In genomic region chr4:106847591-106848289, GRCm38 (mm10) we compare ENCODE assay signal across 8 mouse cellular contexts. TPM values are rescaled to one million over a fixed set of nuclear protein-coding genes. Genes with fewer than 3 reads are reported as not detected.
DNase-seq lines count a peak whose midpoint lies in the region; ATAC-seq and TF ChIP-seq lines count a peak whose summit lies in the region.

No protein-coding gene starts in this region.

- intact Hi-C loops in gastrocnemius, adult 2 months (cut with DNase I): no loop called here

- H3K9me3 ChIP-seq in hindbrain, postnatal 0 days (ENCODE audit: low read length): no peaks in the 10 kb centered on the region
- H3K9me3 ChIP-seq in liver, embryonic 14.5 days (ENCODE audit: control insufficient read depth, low read length): no peaks in the 10 kb centered on the region

- 25% methylated on average over 9 of the region's 9 CpGs for WGBS in hindbrain, postnatal 0 days
- 24% methylated on average over 9 of the region's 9 CpGs for WGBS in liver, embryonic 14.5 days (ENCODE audit: insufficient replicate concordance)

- H3K27me3 ChIP-seq in hindbrain, postnatal 0 days (ENCODE audit: insufficient read depth, low read length): no peaks in the 10 kb centered on the region
- H3K27me3 ChIP-seq in liver, embryonic 14.5 days (ENCODE audit: control insufficient read depth, insufficient read depth, low read length): no peaks in the 10 kb centered on the region

- H3K36me3 ChIP-seq in hindbrain, postnatal 0 days (ENCODE audit: insufficient read depth, low read length): no peaks in the 10 kb centered on the region
- no peaks in the 10 kb centered on the region for H3K36me3 ChIP-seq in liver, embryonic 14.5 days (replicated peaks; ENCODE audit: control insufficient read depth, insufficient read depth, low read depth)

- H3K27ac ChIP-seq in gastrocnemius, adult 2 months: peak overlapping the region; percentile 84
- H3K27ac ChIP-seq in hindbrain, postnatal 0 days: peak overlapping the region; percentile 56; the same call in 1 of the 2 replicates
- H3K27ac ChIP-seq in liver, embryonic 14.5 days: no peak overlapping the region

- H3K4me3 ChIP-seq in gastrocnemius, adult 2 months: peak overlapping the region; percentile 48
- no peak overlapping the region for H3K4me3 ChIP-seq in hindbrain, postnatal 0 days (ENCODE audit: low read length)
- H3K4me3 ChIP-seq in liver, embryonic 14.5 days (ENCODE audit: insufficient read depth in 1 of 2, low read depth in 2 of 2, low read length in 2 of 2): no peak overlapping the region

- H3K4me2 ChIP-seq in hindbrain, postnatal 0 days (ENCODE audit: low read depth, low read length): peak overlapping the region; percentile 24
- H3K4me2 ChIP-seq in liver, embryonic 14.5 days (ENCODE audit: low read depth): no peak overlapping the region; the same call in 1 of the 2 replicates

- peak; percentile 86 for DNase-seq in 3134 (ENCODE audit: extremely low read depth, insufficient read length, low spot score)
- peak; percentile 97 for DNase-seq in R1 (ENCODE audit: low read depth, low spot score)
- peak; percentile 84 for DNase-seq in gastrocnemius, adult 2 months
- DNase-seq in hindbrain, postnatal 0 days (ENCODE audit: low spot score): peak; percentile 49
- DNase-seq in liver, embryonic 14.5 days (ENCODE audit: low read depth in 3 of 3, low spot score in 3 of 3): no peak
- peak; percentile 71 for DNase-seq in ovary, postnatal 36 days (ENCODE audit: low spot score)
- no peak for DNase-seq in thymus, postnatal 36 days

- 0 out of 2 replicates have a peak overlapping the region, but pooled peaks have one; percentile 7 for H3K9ac ChIP-seq in hindbrain, postnatal 0 days (replicated peaks; ENCODE audit: low read length)
- H3K9ac ChIP-seq in liver, embryonic 14.5 days (replicated peaks): no peak overlapping the region

- TF ChIP-seq CTCF in gastrocnemius, adult 2 months (IDR thresholded peaks at IDR 0.05): no peak
- no peak for TF ChIP-seq CTCF in hindbrain, postnatal 0 days (IDR thresholded peaks at IDR 0.05; ENCODE audit: low read depth)
- no peak for TF ChIP-seq CTCF in liver, embryonic 14.5 days (IDR thresholded peaks at IDR 0.05; ENCODE audit: low read depth)

- TF ChIP-seq EP300 in liver, embryonic 14.5 days (IDR thresholded peaks at IDR 0.05; ENCODE audit: low read depth): no peak

- H3K4me1 ChIP-seq in hindbrain, postnatal 0 days (ENCODE audit: insufficient read depth, low read length): peaks cover 11% of the 10 kb centered on the region
- H3K4me1 ChIP-seq in liver, embryonic 14.5 days (replicated peaks; ENCODE audit: control insufficient read depth in 2 of 2, insufficient read depth in 2 of 2, low read length in 1 of 2): peaks cover 0 to 7% of the 10 kb centered on the region in 2 experiments; a peak in 2 of 4 replicates

- peak; percentile 68 for ATAC-seq in hindbrain, postnatal 0 days
- peak; percentile 47; the same call in 1 of the 2 replicates for ATAC-seq in liver, embryonic 14.5 days (ENCODE audit: insufficient read depth)
- no peak; the same call in 1 of the 2 replicates for ATAC-seq in erythroid progenitor cell, adult 5-6 weeks (replicated peaks; ENCODE audit: low FRiP score, poor library complexity, severe bottlenecking)

RNA-seq across cellular contexts. Expression of gene Acot11, which starts 42.9 kb away (rescaled TPM):
- total RNA-seq in gastrocnemius, adult 2 months (2021): 10 to 100 TPM in 1 of 2 experiments, 1 to 10 TPM in 1; 7.1 to 17.3 TPM
- total RNA-seq in hindbrain, postnatal 0 days (2014; rRNA removed): 11.1 and 12.2 TPM in 2 replicates
- polyA plus RNA-seq in hindbrain, postnatal 0 days (2015; fragmentation: Nextera tagmentation; extraction: Ambion mirVana): 2.0 and 2.7 TPM in 2 replicates
- 3.9 and 4.1 TPM in 2 replicates for polyA plus RNA-seq in liver, embryonic 14.5 days (2012; rRNA removed)
- 4.1 and 5.1 TPM in 2 replicates for polyA plus RNA-seq in liver, embryonic 14.5 days (2014; fragmentation: Nextera tagmentation; extraction: Ambion mirVana)
- total RNA-seq in erythroid progenitor cell, adult 5-6 weeks (2015; ENCODE audit: low replicate concordance): 4.2 and 6.8 TPM in 2 replicates
- 4.5 and 5.3 TPM in 2 replicates for total RNA-seq in erythroid progenitor cell, adult 5-6 weeks (2017; ENCODE audit: low replicate concordance)

Comparison
In these comparisons a context has a peak if more than half of its experiments do, and no peak if none do; other contexts are left out.
1. DNase-seq: peak in 3134 (single experiment), R1 (single experiment), gastrocnemius, adult 2 months (single experiment), hindbrain, postnatal 0 days (single experiment) and ovary, postnatal 36 days (single experiment); none in liver, embryonic 14.5 days (0 of 3) and thymus, postnatal 36 days (0 of 2).